Mouse (Mus musculus): ENCODE results near the gene Slc44a5.
"Not testable (repeated sequence)": the region's sequence is repeated elsewhere in the genome, so short reads cannot be mapped to it uniquely, and the experiment has no call there.

Slc44a5 gene

DNA sequence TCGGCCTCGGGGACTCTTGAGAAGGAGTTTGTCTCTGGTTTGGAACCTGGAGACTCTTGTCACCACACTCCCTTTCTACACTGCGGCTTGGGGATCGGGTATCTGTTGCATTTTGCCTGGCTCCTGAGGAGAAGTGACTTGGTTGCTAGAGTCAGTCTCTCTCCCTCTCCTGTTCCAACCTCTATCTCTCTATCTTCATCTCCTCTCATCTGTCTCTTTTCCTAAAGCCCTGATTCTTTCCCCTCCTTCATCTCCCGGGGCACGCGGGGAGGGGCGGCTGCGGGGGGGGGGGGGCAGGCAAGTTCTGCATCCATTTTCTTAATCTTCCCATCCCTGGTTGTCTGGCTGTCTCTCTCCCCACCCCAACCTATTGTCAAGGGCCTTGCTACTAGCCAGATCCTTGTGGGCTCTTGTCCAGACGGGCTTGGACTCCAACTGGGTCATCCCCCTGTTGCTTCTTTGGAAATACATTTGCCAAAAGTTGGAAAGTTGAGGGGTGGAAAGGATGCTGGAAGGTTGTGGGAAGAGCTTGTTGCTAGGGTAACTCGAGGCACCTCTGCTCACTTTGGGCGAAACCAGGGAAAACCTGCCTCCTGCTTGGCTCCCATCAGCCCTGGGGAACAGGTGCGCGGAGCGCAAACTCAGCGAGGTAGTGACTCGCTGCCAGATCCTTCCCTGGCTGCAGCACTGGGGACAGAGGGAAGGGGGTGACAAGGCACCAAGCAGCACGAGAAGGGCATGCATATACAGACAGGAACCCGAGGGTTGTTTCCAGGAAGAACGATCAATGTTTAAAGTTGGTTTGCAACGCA lies 919 bp downstream of the Slc44a5 start:
- DNase-seq = no peak

DNA sequence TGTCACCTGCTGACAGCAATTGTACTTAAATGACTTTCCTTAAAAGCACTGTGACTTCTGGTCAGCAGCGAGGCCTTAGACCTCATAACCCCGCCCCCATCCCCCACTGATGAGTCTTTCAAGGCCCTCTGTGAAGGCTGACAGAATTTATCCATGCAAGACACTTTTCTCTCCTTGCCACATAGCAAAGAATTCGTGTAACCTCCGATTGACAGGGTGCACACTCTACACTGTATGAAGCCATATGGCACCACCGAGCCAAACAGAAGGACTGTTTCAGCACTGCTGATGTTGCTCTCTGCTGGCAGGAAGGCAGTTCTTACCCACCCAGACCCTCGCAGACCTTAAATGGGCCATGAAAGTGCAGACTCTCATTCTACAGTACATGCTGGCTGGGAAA lies 1.8 kb downstream of the Slc44a5 start:
- DNase-seq = no peak

DNA sequence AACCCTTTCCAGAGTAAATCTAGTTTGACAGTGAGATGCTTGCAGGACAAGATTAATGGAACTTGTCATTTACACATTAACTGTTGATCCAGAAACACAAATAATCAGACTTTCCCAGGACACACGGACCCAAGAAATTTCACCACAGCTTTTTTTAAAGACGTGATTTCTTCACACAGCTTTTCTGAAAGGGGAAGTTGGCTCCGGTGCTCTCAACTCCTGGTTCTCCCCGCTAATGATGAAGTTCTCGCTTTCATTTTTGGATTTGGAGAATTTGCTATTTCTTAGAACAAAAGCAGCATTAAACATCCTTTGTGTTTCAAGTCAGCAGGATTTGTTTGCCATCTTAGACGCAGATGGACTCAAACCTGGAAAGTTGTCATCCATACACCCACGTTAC lies 2.6 kb downstream of the Slc44a5 start:
- no peak for DNase-seq

DNA sequence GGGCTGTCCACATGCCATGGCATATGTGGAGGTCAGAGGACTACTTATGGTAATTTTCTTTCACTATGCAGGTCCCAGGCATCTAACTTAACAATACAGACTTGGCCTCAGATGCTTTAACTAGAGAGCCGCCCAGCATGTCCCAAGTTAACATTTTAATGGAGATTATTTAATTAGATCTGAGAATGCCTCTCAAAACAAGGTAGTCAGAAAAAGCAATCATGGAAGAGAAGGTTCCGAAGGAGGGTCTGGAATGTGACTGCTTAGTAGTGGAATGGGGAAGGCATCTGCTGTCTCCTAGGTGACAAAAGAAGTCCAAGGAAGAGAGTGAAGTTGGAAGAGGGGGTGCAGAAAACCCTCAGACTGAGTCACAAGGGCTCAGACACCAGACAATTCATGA lies 7.4 kb downstream of the Slc44a5 start:
- no peak for DNase-seq

DNA sequence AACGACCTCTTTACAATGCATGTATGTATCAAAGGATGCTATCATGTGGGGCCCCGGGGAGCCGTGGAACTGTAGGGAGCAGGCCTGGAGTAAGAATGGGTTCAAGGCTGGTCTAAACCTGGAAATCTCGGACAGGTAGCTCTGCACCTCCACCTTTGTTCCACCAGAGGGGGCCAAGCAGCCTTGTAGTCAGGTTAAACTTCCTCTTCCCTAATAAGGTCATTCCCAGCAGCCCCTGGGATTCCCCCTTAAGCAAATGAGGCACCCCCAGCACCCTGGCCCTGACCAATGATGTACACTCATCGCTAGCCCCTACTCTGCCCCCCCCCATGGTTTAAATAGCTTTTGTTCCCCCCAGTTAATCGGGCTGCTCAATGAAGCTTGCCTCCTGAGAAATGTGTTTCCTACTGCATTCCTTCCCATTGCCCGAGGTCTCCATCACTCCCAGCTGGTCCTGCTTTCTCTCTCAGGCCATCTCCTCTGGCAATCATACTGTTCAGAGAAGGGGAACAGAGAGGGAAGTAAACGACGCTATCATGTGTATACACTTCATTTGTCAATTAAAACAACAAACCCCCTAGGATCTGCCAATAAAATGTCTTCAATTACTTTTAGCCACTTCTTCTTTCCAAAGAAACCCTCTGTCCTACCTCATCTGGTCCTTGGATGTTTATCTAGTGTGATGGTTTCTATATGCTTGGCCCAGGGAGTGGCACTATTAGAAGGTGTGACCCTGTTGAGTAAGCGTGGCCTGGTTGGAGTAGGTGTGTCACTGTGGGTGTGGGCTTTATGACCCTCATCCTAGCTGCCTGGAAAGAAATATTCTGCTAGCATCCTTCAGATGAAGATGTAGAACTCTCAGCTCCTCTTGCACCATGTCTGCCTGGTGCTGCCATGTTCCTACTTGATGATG lies 11.4 kb downstream of the Slc44a5 start:
- DNase-seq = peak; percentile 61 to 67

DNA sequence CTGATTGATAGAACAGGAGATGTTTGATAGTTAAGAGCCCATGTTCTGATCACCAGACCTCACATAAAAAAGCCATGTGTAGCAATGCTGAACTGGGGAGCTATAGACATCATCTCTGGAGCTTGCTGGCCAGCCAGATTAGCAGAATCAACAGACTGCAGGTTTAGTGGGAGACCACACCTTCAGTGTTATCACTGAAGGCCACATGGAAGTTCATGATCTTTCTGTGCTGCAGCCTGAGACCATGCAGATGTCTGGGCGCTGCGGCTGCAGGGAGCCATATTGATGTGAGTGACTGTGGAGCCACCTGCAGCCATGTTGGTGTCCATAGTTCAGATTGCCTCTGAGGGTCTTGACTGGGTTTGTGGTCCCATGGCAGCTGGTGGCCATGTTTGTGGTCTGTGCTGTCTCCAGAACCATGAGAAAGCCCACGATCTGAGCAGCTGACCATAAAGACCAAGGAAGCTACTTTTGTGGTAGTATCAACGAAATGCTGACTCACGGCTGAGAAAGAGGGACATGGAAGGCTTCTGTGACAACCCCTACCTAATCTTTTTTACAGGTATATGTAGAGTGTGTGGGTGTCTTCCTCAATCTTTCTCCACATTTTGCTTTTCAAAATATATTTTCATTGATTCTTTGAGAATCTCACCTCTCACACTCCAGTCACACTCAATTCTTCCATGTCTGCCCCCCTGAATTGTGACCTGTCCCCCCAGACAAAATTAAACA lies 26.7 kb downstream of the Slc44a5 start:
- no peak for DNase-seq

DNA sequence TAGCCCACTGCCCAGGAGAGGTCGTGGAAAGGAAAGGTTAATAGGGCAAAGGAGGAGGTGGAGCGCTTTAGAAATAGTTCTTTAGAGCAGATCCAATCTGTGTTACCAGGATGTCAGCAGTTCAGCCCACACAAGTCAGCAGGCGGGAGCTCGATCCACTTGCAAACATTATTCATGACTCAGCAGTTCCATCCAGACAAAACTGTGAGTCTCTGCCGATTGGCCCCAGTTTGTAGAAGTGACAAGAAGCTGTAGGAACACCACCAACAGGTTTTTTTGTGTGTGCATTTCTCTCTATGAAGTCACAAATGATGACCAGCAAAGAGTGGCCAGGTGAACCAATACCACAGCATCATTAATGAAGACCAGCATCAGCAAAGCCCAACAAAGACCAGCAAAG lies 28.1 kb downstream of the Slc44a5 start:
- no peak for DNase-seq

DNA sequence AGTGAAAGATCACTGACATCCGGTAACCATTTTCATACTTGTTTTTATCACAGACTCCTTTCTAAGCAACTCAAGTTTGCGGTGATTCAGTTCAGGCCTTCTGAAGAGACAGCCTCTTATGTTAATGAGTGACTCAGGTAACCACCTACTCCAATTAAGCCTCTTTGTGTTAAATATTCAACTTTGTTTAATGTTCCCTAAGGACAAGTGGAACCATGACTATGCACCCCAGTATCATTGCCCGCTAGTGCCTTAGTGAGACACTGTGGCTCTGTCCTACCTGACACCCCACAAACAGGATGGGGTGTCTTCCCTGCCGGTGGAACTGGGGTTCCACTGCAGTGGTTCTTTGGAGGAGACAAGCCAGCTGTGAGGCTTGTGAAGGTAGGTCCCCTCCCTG lies 73.6 kb downstream of the Slc44a5 start:
- DNase-seq = peak in 1 of 2 experiments; percentile 2

DNA sequence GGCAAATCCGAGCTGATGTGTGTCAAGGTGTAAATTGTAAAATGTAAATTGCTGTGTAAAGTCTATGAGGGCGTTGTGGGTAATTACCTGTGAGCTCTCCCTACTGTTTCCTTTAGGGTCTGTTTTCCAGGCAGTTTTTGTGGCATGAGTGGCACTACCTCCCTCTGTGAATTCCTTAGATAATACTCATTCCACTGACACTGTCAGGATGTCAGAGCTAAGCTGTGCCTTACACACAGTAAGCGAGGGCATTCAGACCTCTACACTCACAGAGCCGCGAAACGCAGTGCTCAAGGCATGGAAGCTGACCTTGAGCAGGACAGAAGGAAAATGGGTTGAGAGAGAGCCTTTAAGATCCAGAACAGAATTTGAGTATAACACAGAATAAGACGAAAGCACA lies 80.1 kb downstream of the Slc44a5 start:
- no peak for DNase-seq

DNA sequence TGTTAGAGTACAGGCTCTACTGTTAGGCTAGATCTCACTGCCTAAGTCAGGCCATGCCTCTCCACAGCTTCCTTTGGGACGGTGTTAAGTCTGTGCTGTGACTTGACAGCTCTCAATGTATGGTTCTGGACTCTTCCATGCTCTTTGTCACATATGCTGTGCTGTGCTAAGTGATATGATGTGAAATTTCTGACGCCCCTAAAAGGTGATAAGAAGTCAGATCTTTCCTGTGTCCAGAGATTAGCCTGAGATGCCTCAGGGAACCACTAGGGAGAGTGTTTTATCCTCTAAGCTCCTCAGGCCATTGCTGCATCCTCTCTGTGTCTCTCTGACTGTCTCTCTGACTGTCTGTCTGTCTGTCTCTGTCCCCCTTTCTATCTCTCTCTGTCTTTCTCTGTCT lies 84.2 kb downstream of the Slc44a5 start:
- no peak for DNase-seq

DNA sequence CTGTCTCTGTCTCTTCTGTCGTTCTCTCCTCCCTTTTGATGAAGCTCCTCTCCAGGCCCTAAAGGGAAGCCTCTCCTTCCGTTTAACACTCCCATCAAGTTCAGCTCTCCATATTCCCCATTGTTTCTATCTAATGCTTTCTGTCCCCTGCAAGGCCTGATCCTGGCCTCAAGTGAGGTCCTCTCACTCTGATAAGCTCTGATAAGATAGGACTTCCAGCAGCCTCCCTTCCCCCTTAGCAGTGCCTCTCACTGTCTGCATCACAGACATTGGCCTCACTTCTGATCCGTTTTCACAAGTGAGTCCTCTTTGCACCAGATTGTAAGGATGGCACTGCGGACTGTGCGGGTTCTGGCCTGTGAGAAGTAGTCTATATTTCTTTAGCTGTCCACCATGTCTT lies 85.0 kb downstream of the Slc44a5 start:
- no peak for DNase-seq

DNA sequence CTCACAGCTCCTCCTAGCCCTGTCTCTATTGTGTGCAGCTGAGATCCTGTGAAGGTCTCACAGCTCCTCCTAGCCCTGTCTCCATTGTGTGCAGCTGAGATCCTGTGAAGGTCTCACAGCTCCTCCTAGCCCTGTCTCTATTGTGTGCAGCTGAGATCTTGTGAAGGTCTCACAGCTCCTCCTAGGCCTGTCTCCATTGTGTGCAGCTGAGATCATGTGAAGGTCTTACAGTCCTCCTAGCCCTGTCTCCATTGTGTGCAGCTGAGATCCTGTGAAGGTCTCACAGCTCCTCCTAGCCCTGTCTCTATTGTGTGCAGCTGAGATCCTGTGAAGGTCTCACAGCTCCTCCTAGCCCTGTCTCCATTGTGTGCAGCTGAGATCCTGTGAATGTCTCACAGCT lies 98.8 kb downstream of the Slc44a5 start:
- not testable (repeated sequence) for DNase-seq

DNA sequence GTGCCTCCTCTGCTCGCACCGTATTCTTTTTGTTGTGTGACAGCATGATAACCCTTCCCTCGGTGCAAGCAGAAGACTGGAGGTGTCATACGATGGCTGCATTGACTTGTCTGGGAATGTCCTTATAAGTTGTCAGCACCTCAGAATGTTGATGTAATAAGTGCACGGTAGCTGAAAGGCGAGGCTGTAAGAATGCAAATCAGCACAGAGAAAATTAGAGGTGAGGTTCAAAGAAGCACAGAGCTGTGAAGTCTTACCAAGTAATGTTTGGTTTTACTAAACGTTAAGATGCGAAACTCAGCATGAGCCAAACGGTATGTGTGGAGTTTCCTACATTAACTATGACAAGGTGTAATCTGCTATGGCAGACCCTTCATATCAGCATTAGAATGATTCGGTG lies 102.5 kb downstream of the Slc44a5 start:
- DNase-seq = no peak

DNA sequence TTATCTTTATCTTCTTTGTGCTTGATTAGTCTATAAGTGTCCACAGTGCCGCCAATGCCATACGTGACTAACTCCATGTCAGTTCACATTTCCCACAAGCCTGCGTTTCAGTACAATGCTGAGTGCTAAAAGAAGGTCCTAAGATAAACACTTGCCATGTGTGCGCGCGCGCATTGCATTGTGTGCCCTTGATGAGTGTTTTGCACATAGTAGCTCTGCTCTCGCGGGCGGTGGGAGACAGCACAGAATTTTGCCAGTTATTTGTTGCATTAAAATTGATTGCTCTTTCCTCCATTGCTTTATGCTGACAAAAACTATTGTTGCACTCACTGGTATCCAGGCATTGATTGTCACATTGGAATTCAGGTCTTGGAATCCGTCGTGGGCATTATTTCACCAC lies 108.5 kb downstream of the Slc44a5 start:
- no peak for DNase-seq

DNA sequence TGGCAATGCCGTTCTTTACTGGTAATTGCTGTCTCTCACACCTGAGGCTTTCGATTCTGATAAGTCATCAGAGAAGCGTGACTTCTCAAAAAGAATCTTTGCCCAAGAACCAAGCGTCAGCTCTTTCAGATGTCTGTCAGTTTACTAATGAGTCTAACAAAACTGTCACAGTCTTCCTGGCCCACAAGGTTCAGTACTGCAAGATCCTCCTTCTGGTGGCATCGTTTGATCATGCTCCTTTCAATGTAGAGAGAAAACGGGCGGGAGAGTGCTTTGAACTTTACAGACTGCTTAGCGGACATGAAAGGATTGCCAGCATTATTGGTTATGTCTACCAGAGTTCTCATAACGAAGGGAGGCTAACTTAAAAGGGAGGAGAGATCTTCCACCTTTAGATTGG lies 109.0 kb downstream of the Slc44a5 start:
- no peak for DNase-seq

DNA sequence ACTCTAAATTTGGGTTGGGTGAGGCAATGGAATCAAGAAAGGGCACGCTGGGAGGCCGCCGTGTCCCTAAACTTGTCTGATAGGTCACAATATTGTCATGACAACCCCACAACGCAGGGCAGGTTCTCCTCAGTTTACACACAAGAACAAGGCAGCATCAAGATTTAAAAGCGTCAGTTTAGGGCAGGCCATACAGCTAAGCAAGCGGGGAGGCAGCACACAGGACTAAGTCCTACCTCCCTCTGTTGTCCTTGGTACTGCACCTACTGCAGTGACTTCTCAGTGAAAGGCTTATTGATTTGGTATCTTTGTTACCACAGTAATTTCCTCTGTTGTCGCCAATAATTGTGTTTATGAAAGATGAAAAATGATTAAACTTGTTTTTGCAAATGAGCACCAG lies 109.7 kb downstream of the Slc44a5 start:
- DNase-seq = no peak

DNA sequence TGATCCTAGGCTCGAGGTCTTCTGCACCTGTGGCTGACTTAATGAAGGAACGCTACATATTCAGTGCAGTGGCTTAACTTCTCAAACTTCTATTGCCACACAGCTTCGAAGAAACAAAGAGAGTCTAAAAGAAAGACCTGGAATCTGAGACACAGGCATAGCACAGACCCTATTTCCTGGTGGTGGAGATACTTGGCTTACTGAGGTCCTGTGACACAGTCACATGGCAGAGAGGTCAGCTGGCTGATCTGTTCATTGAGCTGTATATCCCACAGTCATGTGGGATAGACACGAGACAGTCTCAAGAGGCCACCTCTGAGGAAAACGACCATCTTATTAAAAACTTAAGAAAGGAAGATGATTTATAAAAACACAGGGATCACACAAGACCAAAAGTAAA lies 116.8 kb downstream of the Slc44a5 start:
- DNase-seq = no peak

DNA sequence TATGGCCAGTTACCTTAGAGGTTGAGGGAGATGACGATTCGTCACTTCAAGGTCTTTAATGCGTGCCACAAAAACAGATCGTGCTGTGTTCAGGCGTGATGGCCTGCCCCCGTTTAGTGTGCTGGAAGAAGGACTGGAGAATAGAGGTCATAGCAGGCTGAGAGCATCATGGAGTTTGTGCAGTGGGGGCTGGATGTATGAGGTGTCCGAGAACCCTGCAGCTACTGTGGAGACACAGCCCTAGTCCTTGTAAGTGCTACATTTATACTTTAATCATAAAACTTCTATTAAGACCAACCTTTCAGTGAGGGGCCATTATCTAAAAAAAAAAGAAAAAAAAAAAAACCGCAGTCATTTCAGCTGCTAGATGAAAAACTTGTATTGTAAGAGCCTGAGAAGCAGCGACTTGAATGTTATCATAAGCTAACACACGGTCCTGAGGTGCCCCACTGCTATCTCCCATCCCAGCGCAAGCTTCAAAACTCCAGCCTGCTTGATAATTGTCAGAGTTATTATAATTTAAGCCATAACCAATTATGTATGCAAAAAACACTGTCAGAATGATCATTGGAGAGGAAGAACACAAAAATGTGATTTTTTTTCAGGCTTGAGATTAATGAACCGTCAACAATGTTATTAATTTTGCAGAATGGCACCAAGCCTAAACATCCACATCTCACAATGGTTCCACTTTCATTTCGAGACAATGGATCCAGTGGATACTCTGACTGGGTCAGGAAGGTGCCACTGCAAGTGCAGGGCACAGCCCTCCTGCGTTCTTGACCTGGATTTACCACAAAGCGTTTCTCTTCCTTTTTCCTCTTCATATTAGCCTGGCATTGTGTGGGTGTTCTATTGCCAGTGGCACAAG lies 118.5 kb downstream of the Slc44a5 start:
- no peak for DNase-seq

DNA sequence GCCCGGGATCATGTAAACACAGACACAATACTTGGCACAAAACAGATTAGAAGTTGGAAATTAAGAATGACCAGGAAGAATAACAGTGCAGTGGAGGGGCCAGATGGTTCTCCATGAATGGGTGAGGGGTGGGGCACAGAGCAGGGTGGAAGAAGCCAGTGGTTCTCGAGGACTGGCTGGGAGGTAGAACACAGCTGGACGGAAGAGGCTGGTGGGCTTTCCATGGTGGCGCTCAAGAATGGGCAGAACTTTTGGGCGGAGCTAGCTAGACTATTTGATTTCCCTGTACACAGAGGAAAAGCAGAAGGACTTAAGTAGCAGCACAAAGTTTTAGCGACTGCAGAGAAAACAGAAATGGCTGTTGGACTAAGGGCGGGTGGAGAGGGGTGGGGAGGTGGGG lies 119.2 kb downstream of the Slc44a5 start:
- DNase-seq = no peak

DNA sequence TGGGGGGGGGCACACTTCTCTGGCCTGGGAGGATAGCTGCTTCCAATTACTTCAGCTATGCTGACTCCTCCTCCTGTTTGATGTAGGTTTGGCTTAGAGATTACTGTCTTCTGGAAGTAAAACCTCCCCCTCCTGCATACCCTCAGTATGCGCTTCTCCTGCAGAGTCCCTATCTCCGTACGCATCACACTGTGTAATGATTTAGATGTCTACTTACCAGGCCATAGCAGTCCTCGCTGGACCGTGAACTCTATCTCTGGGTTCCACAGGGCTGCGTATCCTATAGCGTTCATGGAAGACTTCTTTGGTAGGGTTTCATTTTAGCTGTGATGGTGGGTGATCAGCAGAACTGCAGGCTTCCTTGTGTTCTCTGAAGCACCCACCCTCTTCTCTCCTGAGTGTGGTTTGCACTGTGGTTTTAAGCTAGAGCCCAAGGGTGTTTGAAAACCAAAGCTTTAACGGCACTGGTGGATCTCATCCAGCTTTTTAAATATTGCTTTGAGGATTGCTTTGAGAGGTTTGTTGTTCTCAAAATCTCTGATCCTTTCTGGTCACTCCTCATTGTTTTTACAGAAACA lies 120.6 kb downstream of the Slc44a5 start:
- DNase-seq = no peak

DNA sequence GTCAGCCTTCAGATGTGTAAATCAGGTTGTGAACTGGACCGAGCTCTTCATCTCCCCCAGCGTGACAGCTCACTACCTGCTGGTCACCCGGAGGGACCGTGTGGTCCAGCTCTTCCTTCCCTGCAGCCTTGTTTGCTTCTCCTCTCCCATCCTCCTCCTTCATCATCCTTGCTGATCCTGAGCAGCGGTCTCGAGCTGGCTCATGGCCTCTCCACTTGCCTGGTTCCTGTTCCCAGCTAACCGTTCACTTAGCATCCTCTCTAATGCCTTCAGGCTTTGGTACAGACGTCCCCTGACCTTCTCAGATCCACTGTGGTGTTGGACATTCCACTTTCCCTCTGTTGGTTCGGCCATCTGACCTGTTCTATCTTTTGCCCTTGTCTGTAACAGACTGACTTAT lies 128.4 kb downstream of the Slc44a5 start:
- DNase-seq = no peak

DNA sequence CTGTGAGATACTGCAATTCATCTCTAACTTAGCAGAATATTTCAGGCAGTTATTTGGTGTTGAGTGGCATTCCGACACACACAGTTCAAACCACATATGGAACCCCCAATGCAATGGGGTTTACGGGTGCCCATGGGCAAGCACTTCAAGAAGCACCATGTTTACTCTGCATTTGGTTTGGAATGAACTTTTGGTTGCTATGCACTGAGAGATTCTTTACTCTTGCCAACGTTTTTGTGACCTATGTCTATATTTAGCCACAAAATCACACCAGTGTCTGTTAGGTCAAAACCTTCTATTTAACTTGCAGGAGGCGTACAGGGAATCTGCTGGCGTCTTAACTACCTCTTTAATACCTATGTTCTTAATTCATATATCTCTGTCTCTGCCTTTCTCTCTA lies 137.3 kb downstream of the Slc44a5 start:
- DNase-seq = no peak

All from kidney, postnatal 4 days (tissue).